Mouse (Mus musculus): ENCODE results near the gene Mcl1. TPM values are rescaled to one million over a fixed set of nuclear protein-coding genes. Genes with fewer than 3 reads are reported as not detected.

Gene Mcl1
- polyA plus RNA-seq, 1 experiment from 2014 or later, result 49.0 TPM

- ATAC-seq (ENCODE audit: low read depth), result peak; percentile 48; the same call in 1 of the 2 replicates
- 8% methylated on average over 8 of the region's 8 CpGs for WGBS
- H3K27ac ChIP-seq (ENCODE audit: low read depth, low read length), result peak overlapping the region; percentile 69
- H3K36me3 ChIP-seq (ENCODE audit: control insufficient read depth, insufficient read depth, low read length), result no peaks in the 10 kb centered on the region
- H3K9ac ChIP-seq (replicated peaks; ENCODE audit: low read depth, low read length), result no peak overlapping the region
- 0 out of 2 replicates have a peak, but pooled peaks cover 7% of the 10 kb centered on the region for H3K4me1 ChIP-seq (ENCODE audit: control insufficient read depth, insufficient read depth, low read length)
- H3K4me3 ChIP-seq (ENCODE audit: low read depth, low read length), result no peak overlapping the region
- H3K4me2 ChIP-seq (ENCODE audit: low read depth, low read length), result no peak overlapping the region
- H3K9me3 ChIP-seq (ENCODE audit: control insufficient read depth, low read length), result no peaks in the 10 kb centered on the region
- H3K27me3 ChIP-seq (ENCODE audit: control insufficient read depth, insufficient read depth, low read length), result no peaks in the 10 kb centered on the region
These were observed 16.9 kb downstream of the Mcl1 start for GRCm38 (mm10) chr3:95675301-95676092.

- 63% methylated on average over 15 of the region's 15 CpGs for WGBS
- no peaks in the 10 kb centered on the region for H3K27me3 ChIP-seq (ENCODE audit: control insufficient read depth, insufficient read depth, low read length)
- no peak overlapping the region for H3K4me2 ChIP-seq (ENCODE audit: low read depth, low read length)
- 0 out of 2 replicates have a peak, but pooled peaks cover 3% of the 10 kb centered on the region for H3K4me1 ChIP-seq (ENCODE audit: control insufficient read depth, insufficient read depth, low read length)
- no peak overlapping the region for H3K27ac ChIP-seq (ENCODE audit: low read depth, low read length)
- H3K4me3 ChIP-seq (ENCODE audit: low read depth, low read length), result no peak overlapping the region
- no peaks in the 10 kb centered on the region for H3K36me3 ChIP-seq (ENCODE audit: control insufficient read depth, insufficient read depth, low read length)
- no peak for ATAC-seq (ENCODE audit: low read depth)
- no peaks in the 10 kb centered on the region for H3K9me3 ChIP-seq (ENCODE audit: control insufficient read depth, low read length)
- H3K9ac ChIP-seq (replicated peaks; ENCODE audit: low read depth, low read length), result no peak overlapping the region
These were observed 18.3 kb downstream of the Mcl1 start for GRCm38 (mm10) chr3:95676745-95677419.

- Histone ChIP-seq H3K36me3 (ENCODE audit: control insufficient read depth, insufficient read depth, low read length) (no peaks in the 10 kb centered on the region), H3K9me3 (ENCODE audit: control insufficient read depth, low read length) (no peaks in the 10 kb centered on the region), H3K4me3 (ENCODE audit: low read depth, low read length) (no peak overlapping the region), H3K4me2 (ENCODE audit: low read depth, low read length) (no peak overlapping the region), H3K9ac (replicated peaks; ENCODE audit: low read depth, low read length) (no peak overlapping the region), H3K27me3 (ENCODE audit: control insufficient read depth, insufficient read depth, low read length) (no peaks in the 10 kb centered on the region), H3K4me1 (ENCODE audit: control insufficient read depth, insufficient read depth, low read length) (0 out of 2 replicates have a peak, but pooled peaks cover 3% of the 10 kb centered on the region), H3K27ac (ENCODE audit: low read depth, low read length) (no peak overlapping the region)
- no peak for ATAC-seq (ENCODE audit: low read depth)
- 85% methylated on average over 19 of the region's 19 CpGs for WGBS
These were observed 19.0 kb downstream of the Mcl1 start for GRCm38 (mm10) chr3:95677420-95678090.

- ATAC-seq (ENCODE audit: low read depth), result no peak
- H3K36me3 ChIP-seq (ENCODE audit: control insufficient read depth, insufficient read depth, low read length), result no peaks in the 10 kb centered on the region
- no peaks in the 10 kb centered on the region for H3K9me3 ChIP-seq (ENCODE audit: control insufficient read depth, low read length)
- no peaks in the 10 kb centered on the region for H3K27me3 ChIP-seq (ENCODE audit: control insufficient read depth, insufficient read depth, low read length)
- WGBS, result 93% methylated on average over 8 of the region's 8 CpGs
- no peak overlapping the region for H3K9ac ChIP-seq (replicated peaks; ENCODE audit: low read depth, low read length)
- no peaks in the 10 kb centered on the region for H3K4me1 ChIP-seq (ENCODE audit: control insufficient read depth, insufficient read depth, low read length)
- H3K4me3 ChIP-seq (ENCODE audit: low read depth, low read length), result no peak overlapping the region
- H3K4me2 ChIP-seq (ENCODE audit: low read depth, low read length), result no peak overlapping the region
- H3K27ac ChIP-seq (ENCODE audit: low read depth, low read length), result no peak overlapping the region
These were observed 21.0 kb downstream of the Mcl1 start for GRCm38 (mm10) chr3:95679551-95679950.

GRCm38 (mm10) chr3:95680673-95681072 lies 22.1 kb downstream of the Mcl1 start:
- Histone ChIP-seq H3K36me3 (ENCODE audit: control insufficient read depth, insufficient read depth, low read length) (no peaks in the 10 kb centered on the region), H3K4me1 (ENCODE audit: control insufficient read depth, insufficient read depth, low read length) (no peaks in the 10 kb centered on the region), H3K9ac (replicated peaks; ENCODE audit: low read depth, low read length) (no peak overlapping the region), H3K4me2 (ENCODE audit: low read depth, low read length) (no peak overlapping the region), H3K9me3 (ENCODE audit: control insufficient read depth, low read length) (no peaks in the 10 kb centered on the region), H3K27me3 (ENCODE audit: control insufficient read depth, insufficient read depth, low read length) (no peaks in the 10 kb centered on the region), H3K27ac (ENCODE audit: low read depth, low read length) (no peak overlapping the region), H3K4me3 (ENCODE audit: low read depth, low read length) (no peak overlapping the region)
- ATAC-seq (ENCODE audit: low read depth), result no peak
- 83% methylated on average over 6 of the region's 6 CpGs for WGBS

- no peaks in the 10 kb centered on the region for H3K9me3 ChIP-seq (ENCODE audit: control insufficient read depth, low read length)
- 43% methylated on average over 11 of the region's 11 CpGs for WGBS
These were observed 22.8 kb downstream of the Mcl1 start for GRCm38 (mm10) chr3:95681365-95681764.

GRCm38 (mm10) chr3:95682878-95683277 lies 24.3 kb downstream of the Mcl1 start:
- Histone ChIP-seq H3K36me3 (ENCODE audit: control insufficient read depth, insufficient read depth, low read length) (no peaks in the 10 kb centered on the region), H3K4me2 (ENCODE audit: low read depth, low read length) (no peak overlapping the region), H3K9me3 (ENCODE audit: control insufficient read depth, low read length) (no peaks in the 10 kb centered on the region), H3K4me3 (ENCODE audit: low read depth, low read length) (no peak overlapping the region), H3K27me3 (ENCODE audit: control insufficient read depth, insufficient read depth, low read length) (no peaks in the 10 kb centered on the region), H3K4me1 (ENCODE audit: control insufficient read depth, insufficient read depth, low read length) (peaks cover 8% of the 10 kb centered on the region), H3K27ac (ENCODE audit: low read depth, low read length) (no peak overlapping the region), H3K9ac (replicated peaks; ENCODE audit: low read depth, low read length) (no peak overlapping the region)
- WGBS, result 69% methylated on average over 5 of the region's 5 CpGs
- ATAC-seq (ENCODE audit: low read depth), result no peak

More at GRCm38 (mm10) chr3:95681365-95681764, 22.8 kb downstream of the Mcl1 start:
- no peak overlapping the region for H3K27ac ChIP-seq (ENCODE audit: low read depth, low read length)
- ATAC-seq (ENCODE audit: low read depth), result no peak
- H3K4me3 ChIP-seq (ENCODE audit: low read depth, low read length), result no peak overlapping the region
- no peaks in the 10 kb centered on the region for H3K4me1 ChIP-seq (ENCODE audit: control insufficient read depth, insufficient read depth, low read length)
- no peaks in the 10 kb centered on the region for H3K36me3 ChIP-seq (ENCODE audit: control insufficient read depth, insufficient read depth, low read length)
- no peaks in the 10 kb centered on the region for H3K27me3 ChIP-seq (ENCODE audit: control insufficient read depth, insufficient read depth, low read length)
- H3K9ac ChIP-seq (replicated peaks; ENCODE audit: low read depth, low read length), result no peak overlapping the region
- H3K4me2 ChIP-seq (ENCODE audit: low read depth, low read length), result no peak overlapping the region

- no peak for ATAC-seq (ENCODE audit: low read depth)
- H3K27me3 ChIP-seq (ENCODE audit: control insufficient read depth, insufficient read depth, low read length), result no peaks in the 10 kb centered on the region
These were observed 26.3 kb downstream of the Mcl1 start for GRCm38 (mm10) chr3:95684846-95685245.

GRCm38 (mm10) chr3:95685301-95685700 lies 26.7 kb downstream of the Mcl1 start:
- ATAC-seq (ENCODE audit: low read depth), result no peak

More at GRCm38 (mm10) chr3:95684846-95685245, 26.3 kb downstream of the Mcl1 start:
- Histone ChIP-seq H3K4me3 (ENCODE audit: low read depth, low read length) (no peak overlapping the region), H3K9me3 (ENCODE audit: control insufficient read depth, low read length) (no peaks in the 10 kb centered on the region), H3K36me3 (ENCODE audit: control insufficient read depth, insufficient read depth, low read length) (no peaks in the 10 kb centered on the region), H3K4me2 (ENCODE audit: low read depth, low read length) (no peak overlapping the region), H3K9ac (replicated peaks; ENCODE audit: low read depth, low read length) (no peak overlapping the region), H3K27ac (ENCODE audit: low read depth, low read length) (no peak overlapping the region), H3K4me1 (ENCODE audit: control insufficient read depth, insufficient read depth, low read length) (peaks cover 8% of the 10 kb centered on the region)
- WGBS, result 69% methylated on average over 5 of the region's 8 CpGs

More at GRCm38 (mm10) chr3:95685301-95685700, 26.7 kb downstream of the Mcl1 start:
- Histone ChIP-seq H3K27me3 (ENCODE audit: control insufficient read depth, insufficient read depth, low read length) (no peaks in the 10 kb centered on the region), H3K27ac (ENCODE audit: low read depth, low read length) (no peak overlapping the region), H3K36me3 (ENCODE audit: control insufficient read depth, insufficient read depth, low read length) (no peaks in the 10 kb centered on the region), H3K9me3 (ENCODE audit: control insufficient read depth, low read length) (no peaks in the 10 kb centered on the region), H3K4me2 (ENCODE audit: low read depth, low read length) (no peak overlapping the region), H3K4me1 (ENCODE audit: control insufficient read depth, insufficient read depth, low read length) (peaks cover 8% of the 10 kb centered on the region), H3K4me3 (ENCODE audit: low read depth, low read length) (no peak overlapping the region), H3K9ac (replicated peaks; ENCODE audit: low read depth, low read length) (no peak overlapping the region)
- 88% methylated on average over 4 of the region's 4 CpGs for WGBS

Measured in neural tube, embryonic 14.5 days (tissue).